Mouse (Mus musculus) intestine, postnatal 0 days (tissue): ENCODE measurements around the gene Atxn2. TPM values are rescaled to one million over a fixed set of nuclear protein-coding genes. Genes with fewer than 3 reads are reported as not detected.
"Not testable (repeated sequence)": the region's sequence is repeated elsewhere in the genome, so short reads cannot be mapped to it uniquely, and the experiment has no call there.

ENCODE experiments used
- ATAC-seq: fragments of 200-750 bp; cut with Nextera tagmentation; 2 replicates; pipeline ENCODE4 v1.8.0; 2017; ENCODE audit warnings: mild to moderate bottlenecking, moderate TSS enrichment, moderate library complexity
- H3K27ac ChIP-seq: fragments of 300-500 bp; sonication (generic); 2 replicates; pipeline ENCODE4 v1.5.1; 2014; ENCODE audit warnings: mild to moderate bottlenecking, low read depth, low read length, moderate library complexity
- H3K27me3 ChIP-seq: fragments of 300-500 bp; sonication (generic); replicated peaks from 2 replicates; pipeline ENCODE4 v1.6.1; 2014; ENCODE audit warnings: low read length, mixed read lengths; ENCODE audit not compliant: control insufficient read depth, insufficient read depth
- H3K36me3 ChIP-seq: fragments of 300-500 bp; sonication (generic); 2 replicates; pipeline ENCODE4 v1.6.1; 2014; ENCODE audit warnings: mild to moderate bottlenecking, moderate library complexity; ENCODE audit not compliant: control insufficient read depth, insufficient read depth
- H3K4me1 ChIP-seq: fragments of 300-500 bp; sonication (generic); replicated peaks from 2 replicates; pipeline ENCODE4 v1.6.1; 2014; ENCODE audit warnings: antibody characterized with exemption, low read length, mixed read lengths; ENCODE audit not compliant: control insufficient read depth, insufficient read depth
- H3K4me2 ChIP-seq: fragments of 300-500 bp; sonication (generic); replicated peaks from 2 replicates; pipeline ENCODE4 v1.6.1; 2014; ENCODE audit warnings: low read depth, mild to moderate bottlenecking, moderate library complexity
- H3K4me3 ChIP-seq: fragments of 300-500 bp; sonication (generic); 2 replicates; pipeline ENCODE4 v1.5.1; 2014; ENCODE audit warnings: low read depth, low read length
- H3K9ac ChIP-seq: fragments of 300-500 bp; sonication (generic); 2 replicates; pipeline ENCODE4 v1.6.1; 2014; ENCODE audit warnings: mild to moderate bottlenecking, low read depth, low read length
- H3K9me3 ChIP-seq: fragments of 300-500 bp; sonication (generic); 2 replicates; pipeline ENCODE4 v1.6.1; 2016; ENCODE audit warnings: mixed run types; ENCODE audit not compliant: control insufficient read depth
- CTCF ChIP-seq: sonication (generic); IDR thresholded peaks from 2 replicates; pipeline ENCODE4 v1.5.1; 2016; ENCODE audit warnings: low read depth, mild to moderate bottlenecking, control low read depth, antibody characterized with exemption, moderate library complexity
- WGBS: fragments of 180-500 bp; shearing (Covaris S2); extraction: QIAGEN DNeasy Blood & Tissue Kit; methylation state at CpG from one replicate; pipeline ENCODE4 v1.1.7; 2014; 5-methylcytosine and 5-hydroxymethylcytosine counted together
- polyA plus RNA-seq: library from polyadenylated mRNA; unstranded; fragments of >200 nt; fragmentation: Nextera tagmentation; extraction: Ambion mirVana; gene quantifications from 2 replicates; pipeline ENCODE4 v1.2.1, GENCODE M21; 2015

The Atxn2 gene
- polyA plus RNA-seq, 1 experiment from 2014 or later, result 54.3 TPM

DNA sequence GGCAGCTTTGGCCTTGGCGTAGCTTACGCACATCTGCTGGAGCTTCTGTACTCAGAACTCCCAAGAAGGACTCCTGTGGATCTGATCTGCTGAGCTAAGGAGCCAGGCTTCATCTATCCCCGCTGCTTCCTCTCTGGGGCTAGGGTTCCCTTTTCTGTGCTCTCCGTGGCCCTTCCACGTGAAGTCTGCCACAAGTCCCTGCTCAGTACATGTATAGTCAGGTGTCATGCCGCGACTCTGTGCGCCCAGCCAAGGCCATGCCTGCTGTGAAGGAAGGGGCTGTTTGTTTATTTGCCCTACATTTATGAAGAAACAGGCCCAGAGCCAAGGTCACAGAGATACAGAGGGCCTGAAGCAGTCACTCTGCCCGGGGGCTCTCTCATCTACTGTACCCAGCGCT, 130.8 kb downstream of the Atxn2 start:
- no peaks in the 10 kb centered on the region for H3K36me3 ChIP-seq
- H3K27me3 ChIP-seq, result no peaks in the 10 kb centered on the region
- peak overlapping the region; percentile 80; the same call in 1 of the 2 replicates for H3K4me2 ChIP-seq
- no peaks in the 10 kb centered on the region for H3K9me3 ChIP-seq
- no peak overlapping the region for H3K4me3 ChIP-seq
- TF ChIP-seq CTCF, result no peak
- ATAC-seq, result no peak
- no peaks in the 10 kb centered on the region; the same call in 1 of the 2 replicates for H3K4me1 ChIP-seq
- H3K9ac ChIP-seq, result no peak overlapping the region; the same call in 1 of the 2 replicates
- WGBS, result 43% methylated on average over 10 of the region's 10 CpGs
- no peak overlapping the region for H3K27ac ChIP-seq

DNA sequence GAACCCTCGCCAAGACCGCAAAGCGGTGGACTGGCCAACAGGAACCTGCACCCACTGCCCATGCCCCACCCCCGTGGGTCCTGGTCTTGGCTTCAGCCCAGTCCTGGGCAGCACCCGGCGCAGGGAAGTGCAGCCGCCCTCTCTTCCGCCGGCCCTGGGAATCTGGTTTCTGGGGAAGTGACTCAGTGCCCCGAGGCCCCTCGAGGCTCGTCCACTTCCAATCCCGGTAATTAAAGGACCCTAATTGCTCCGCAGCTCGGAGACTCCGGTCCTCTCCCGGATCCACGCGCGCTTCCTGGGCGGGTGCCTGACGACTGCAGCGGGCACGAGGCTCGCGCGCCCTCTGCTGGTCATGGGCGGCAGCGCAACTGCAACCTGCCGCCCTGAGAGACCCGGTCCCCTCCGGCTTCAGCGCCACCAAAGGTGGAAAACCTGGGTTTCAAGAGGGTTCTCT, 131.6 kb downstream of the Atxn2 start:
- H3K27me3 ChIP-seq, result no peaks in the 10 kb centered on the region
- H3K9me3 ChIP-seq, result no peaks in the 10 kb centered on the region
- H3K9ac ChIP-seq, result peak overlapping the region; percentile 48
- H3K4me2 ChIP-seq, result peak overlapping the region; percentile 80
- WGBS, result under 1% methylated on average over 33 of the region's 33 CpGs
- no peaks in the 10 kb centered on the region for H3K4me1 ChIP-seq
- no peak overlapping the region; the same call in 1 of the 2 replicates for H3K27ac ChIP-seq
- no peaks in the 10 kb centered on the region for H3K36me3 ChIP-seq
- peak; percentile 99 for TF ChIP-seq CTCF
- H3K4me3 ChIP-seq, result peak overlapping the region; percentile 47
- peak; percentile 62 for ATAC-seq

DNA sequence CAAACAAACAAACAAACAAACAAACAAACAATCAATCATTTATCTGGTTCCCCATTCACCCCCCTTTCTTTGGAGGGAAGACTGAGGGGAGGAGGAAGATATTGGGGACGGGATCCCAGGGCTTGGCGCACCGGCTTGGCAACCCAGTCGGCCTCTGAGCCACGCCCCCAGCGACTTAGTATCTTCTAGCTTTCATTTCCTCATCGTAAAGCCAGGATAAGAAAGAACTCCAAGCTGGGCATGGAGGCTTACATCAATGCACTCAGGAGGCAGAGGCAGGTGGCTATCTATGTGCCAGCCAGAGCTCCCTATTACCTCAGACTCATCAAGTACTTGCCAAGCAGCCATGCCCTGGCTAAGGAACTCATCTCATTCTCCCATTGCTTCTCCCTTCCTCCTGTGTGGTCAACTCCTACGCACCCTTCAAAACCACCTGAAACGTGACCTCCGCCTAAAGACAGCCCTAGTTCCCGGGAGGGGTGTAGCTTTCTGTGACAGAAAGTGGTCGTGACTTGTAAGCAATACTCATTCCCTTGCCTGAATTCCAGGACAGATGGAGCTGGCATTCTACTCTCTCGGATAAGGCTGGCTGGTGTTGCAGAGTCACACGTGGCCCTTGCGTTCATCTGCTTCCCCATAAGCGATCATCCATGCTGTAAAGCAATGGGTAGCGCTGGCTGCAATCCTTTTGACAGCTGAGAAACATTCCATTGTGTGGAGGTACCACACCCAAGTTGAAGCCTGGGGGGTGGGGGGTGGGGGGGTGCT, 132.2 kb downstream of the Atxn2 start:
- Histone ChIP-seq H3K4me2 (peak overlapping the region; percentile 80), H3K27me3 (no peaks in the 10 kb centered on the region), H3K4me3 (peak overlapping the region; percentile 47), H3K27ac (no peak overlapping the region; the same call in 1 of the 2 replicates), H3K4me1 (no peaks in the 10 kb centered on the region), H3K9ac (peak overlapping the region; percentile 48; the same call in 1 of the 2 replicates), H3K9me3 (no peaks in the 10 kb centered on the region), H3K36me3 (no peaks in the 10 kb centered on the region)
- ATAC-seq, result peak; percentile 50
- WGBS, result 13% methylated on average over 17 of the region's 17 CpGs
- no peak for TF ChIP-seq CTCF

DNA sequence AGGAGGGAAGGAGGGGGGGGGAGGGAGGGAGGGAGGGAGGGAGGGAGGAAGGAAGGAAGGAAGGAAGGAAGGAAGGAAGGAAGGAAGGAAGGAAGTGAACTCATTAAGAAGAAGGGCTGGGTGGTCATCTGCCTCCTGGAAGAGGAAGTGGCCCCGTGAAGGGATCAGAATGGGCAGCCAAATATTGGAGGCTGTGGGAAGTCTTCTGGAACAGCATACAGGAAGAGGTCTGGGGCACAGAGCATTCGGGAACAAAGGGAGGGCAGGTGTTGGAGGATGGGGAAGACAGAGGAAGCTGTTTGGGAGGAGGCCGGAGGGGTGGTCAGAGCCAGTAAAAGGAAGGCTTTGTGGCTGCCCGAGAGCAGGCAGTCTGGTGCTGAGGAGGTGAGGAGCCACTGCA, 134.2 kb downstream of the Atxn2 start:
- H3K4me1 ChIP-seq, result 0 out of 2 replicates have a peak, but pooled peaks cover 3% of the 10 kb centered on the region
- H3K9ac ChIP-seq, result no peak overlapping the region
- TF ChIP-seq CTCF, result no peak
- no peaks in the 10 kb centered on the region for H3K36me3 ChIP-seq
- no peak overlapping the region for H3K4me2 ChIP-seq
- no peaks in the 10 kb centered on the region for H3K9me3 ChIP-seq
- ATAC-seq, result no peak
- no peaks in the 10 kb centered on the region for H3K27me3 ChIP-seq
- WGBS, result 34% methylated on average over 4 of the region's 4 CpGs
- H3K27ac ChIP-seq, result 0 out of 2 replicates have a peak overlapping the region, but pooled peaks have one; percentile 1
- H3K4me3 ChIP-seq, result no peak overlapping the region

DNA sequence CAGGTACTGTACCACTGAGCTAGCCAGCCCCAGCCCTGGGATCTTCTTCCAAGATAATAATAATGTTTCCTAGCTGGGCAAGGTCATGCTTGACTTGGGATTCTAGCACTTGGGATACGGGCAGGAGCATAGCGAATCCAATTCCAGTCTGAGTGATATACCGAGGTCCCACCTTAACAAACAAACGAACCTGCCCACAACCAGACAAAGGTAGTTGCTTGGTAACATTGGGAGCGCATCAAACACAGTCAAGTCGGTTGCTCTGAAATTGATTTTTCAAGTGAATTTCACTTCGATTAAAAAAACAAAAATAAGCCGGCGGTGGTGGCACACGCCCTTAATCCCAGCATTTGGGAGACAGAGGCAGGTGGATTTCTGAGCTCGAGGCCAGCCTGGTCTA, 135.2 kb downstream of the Atxn2 start:
- ATAC-seq, result no peak
- H3K4me1 ChIP-seq, result 0 out of 2 replicates have a peak, but pooled peaks cover 5% of the 10 kb centered on the region

DNA sequence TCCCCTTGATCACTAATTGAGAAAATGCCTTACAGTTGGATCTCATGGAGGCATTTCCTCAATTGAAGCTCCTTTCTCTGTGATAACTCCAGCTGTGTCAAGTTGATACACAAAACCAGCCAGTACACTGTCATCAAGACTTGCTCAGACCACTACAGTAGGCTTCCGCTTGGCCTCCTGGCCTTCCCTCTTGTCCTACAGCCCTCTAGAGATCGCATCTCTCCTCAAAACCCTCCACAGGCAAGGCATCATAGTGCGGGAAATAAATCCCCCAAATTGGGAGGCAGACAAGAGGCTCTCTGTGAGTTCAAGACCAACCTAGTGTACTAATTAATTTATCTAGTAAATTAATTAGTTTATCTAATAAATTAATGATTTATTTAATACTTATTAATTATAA, 136.1 kb downstream of the Atxn2 start:
- not testable (repeated sequence) for H3K9me3 ChIP-seq, H3K36me3 ChIP-seq
- WGBS, result 84% methylated on average over 3 of the region's 3 CpGs

More for the DNA sequence above, 135.2 kb downstream of the Atxn2 start:
- no peak for TF ChIP-seq CTCF
- Histone ChIP-seq H3K27ac (no peak overlapping the region), H3K9me3 (no peaks in the 10 kb centered on the region), H3K27me3 (no peaks in the 10 kb centered on the region), H3K4me2 (no peak overlapping the region), H3K4me3 (no peak overlapping the region), H3K36me3 (no peaks in the 10 kb centered on the region; the same call in 1 of the 2 replicates), H3K9ac (no peak overlapping the region)
- 72% methylated on average over 11 of the region's 11 CpGs for WGBS

More for the DNA sequence above, 136.1 kb downstream of the Atxn2 start:
- H3K4me1 ChIP-seq, H3K27ac ChIP-seq, H3K4me3 ChIP-seq, H3K4me2 ChIP-seq, ATAC-seq, H3K27me3 ChIP-seq, H3K9ac ChIP-seq: not testable (repeated sequence)
